Mouse (Mus musculus) olfactory bulb, adult 2 months (tissue): ENCODE measurements around the gene Cpm. TPM values are rescaled to one million over a fixed set of nuclear protein-coding genes. Genes with fewer than 3 reads are reported as not detected.

Source experiments
- H3K27ac ChIP-seq: fragments of 200-500 bp; 2 replicates; pipeline ENCODE4 v1.5.1; 2012; ENCODE audit warnings: low read depth, low read length; ENCODE audit not compliant: insufficient read depth
- H3K4me1 ChIP-seq: fragments of 200-500 bp; 2 replicates; pipeline ENCODE4 v1.6.1; 2012; ENCODE audit warnings: low read length; ENCODE audit not compliant: control insufficient read depth, insufficient read depth
- H3K4me3 ChIP-seq: fragments of 200-500 bp; 2 replicates; pipeline ENCODE4 v1.5.1; 2012; ENCODE audit warnings: mild to moderate bottlenecking, low read depth, low read length, moderate library complexity; ENCODE audit not compliant: insufficient read depth
- CTCF ChIP-seq: fragments of 200-500 bp; IDR thresholded peaks from 2 replicates; pipeline ENCODE4 v1.5.1; 2012; ENCODE audit warnings: low read depth, mild to moderate bottlenecking, low read length, moderate library complexity; ENCODE audit not compliant: insufficient read depth
- POLR2A ChIP-seq: fragments of 200-500 bp; IDR thresholded peaks from 2 replicates; pipeline ENCODE4 v1.6.1; 2012; ENCODE audit warnings: mild to moderate bottlenecking, low read depth, low read length, moderate library complexity; ENCODE audit not compliant: insufficient read depth
- WGBS: fragments of 180-500 bp; shearing (Covaris S2); methylation state at CpG from one replicate; pipeline ENCODE4 v1.1.7; 2018; 5-methylcytosine and 5-hydroxymethylcytosine counted together
- polyA plus RNA-seq: library from polyadenylated mRNA; stranded (reverse); fragments of >200 nt; gene quantifications from 2 replicates; pipeline ENCODE4 v1.2.4, GENCODE M21; 2012; ENCODE audit warnings: low replicate concordance; ENCODE audit not compliant: missing spikeins, insufficient read depth, insufficient read length

Cpm gene
- polyA plus RNA-seq, 1 experiment: not detected

DNA sequence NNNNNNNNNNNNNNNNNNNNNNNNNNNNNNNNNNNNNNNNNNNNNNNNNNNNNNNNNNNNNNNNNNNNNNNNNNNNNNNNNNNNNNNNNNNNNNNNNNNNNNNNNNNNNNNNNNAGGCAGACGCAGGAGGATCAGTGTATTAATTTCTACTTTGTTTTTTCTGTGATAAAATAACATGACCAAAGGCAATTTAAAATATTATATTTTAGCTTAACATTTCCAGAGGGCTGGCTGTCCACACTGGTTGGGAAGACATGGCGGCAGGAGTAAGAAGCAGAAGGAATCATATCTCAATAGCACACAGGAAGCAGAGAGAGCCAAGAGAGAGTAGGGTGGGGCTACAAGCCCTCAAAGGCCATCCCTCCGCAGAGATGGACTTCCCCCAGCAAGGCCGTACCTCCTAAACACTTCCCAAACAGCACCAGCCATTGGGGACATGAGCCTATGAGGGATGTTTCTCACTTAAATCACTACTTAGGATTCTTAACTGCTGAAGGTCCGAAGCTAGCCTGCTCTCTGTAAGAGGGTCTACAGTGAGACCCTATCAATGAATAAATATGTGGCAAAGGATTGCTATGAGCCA lies 94.9 kb downstream of the Cpm start:
- Histone ChIP-seq H3K27ac (no peak overlapping the region), H3K4me1 (no peaks in the 10 kb centered on the region), H3K4me3 (no peak overlapping the region)
- no peak for TF ChIP-seq POLR2A
- TF ChIP-seq CTCF: no peak
- WGBS: 79% methylated on average over 5 of the region's 5 CpGs

DNA sequence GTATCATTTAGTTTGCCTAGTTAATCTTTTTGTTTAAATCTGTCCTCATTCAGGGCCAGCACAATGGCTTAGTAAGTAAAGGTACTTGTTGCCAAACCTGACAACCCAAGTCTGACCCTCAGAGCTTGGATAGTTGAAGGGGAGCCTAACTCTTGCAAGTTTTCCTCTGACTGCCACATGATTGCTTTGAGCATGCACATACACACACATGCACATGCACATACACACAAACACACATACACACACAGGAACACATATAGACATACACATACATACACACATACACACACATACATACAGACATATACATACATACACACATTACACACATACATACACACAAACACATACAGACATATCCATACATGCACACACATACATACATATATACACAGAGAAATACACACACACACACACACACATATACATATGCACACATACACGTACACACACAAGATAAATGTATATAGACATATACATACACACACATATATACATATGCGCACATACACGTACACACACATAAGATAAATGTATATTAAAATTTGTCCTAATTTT lies 95.6 kb downstream of the Cpm start:
- Histone ChIP-seq H3K4me3 (no peak overlapping the region), H3K27ac (no peak overlapping the region), H3K4me1 (no peaks in the 10 kb centered on the region)
- 93% methylated on average over 3 of the region's 3 CpGs for WGBS
- TF ChIP-seq CTCF: no peak

DNA sequence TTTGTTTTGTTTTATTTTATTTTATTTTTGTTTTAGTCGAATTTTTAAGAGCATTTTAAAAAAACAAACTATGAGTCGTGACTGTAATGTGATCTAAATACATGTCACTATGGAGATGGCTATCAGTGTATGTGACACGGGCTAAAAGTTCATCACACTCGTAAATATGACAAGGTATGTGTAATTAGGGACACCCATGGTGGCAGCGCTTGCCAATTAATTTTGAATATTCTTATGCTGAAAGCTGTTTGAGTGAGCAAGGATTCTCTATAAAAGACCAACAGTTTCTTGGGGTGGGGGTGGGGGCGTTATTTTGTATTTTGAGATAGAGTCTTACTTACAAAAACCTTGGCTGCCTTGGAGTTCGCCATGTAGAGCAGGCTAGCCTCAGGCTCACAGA lies 96.4 kb downstream of the Cpm start:
- H3K27ac ChIP-seq: no peak overlapping the region
- no peak overlapping the region for H3K4me3 ChIP-seq
- H3K4me1 ChIP-seq: no peaks in the 10 kb centered on the region
- WGBS: 80% methylated on average over 7 of the region's 7 CpGs
- no peak for TF ChIP-seq POLR2A
- no peak for TF ChIP-seq CTCF

- Histone ChIP-seq H3K4me1 (no peaks in the 10 kb centered on the region), H3K27ac (no peak overlapping the region), H3K4me3 (no peak overlapping the region)
- TF ChIP-seq POLR2A: no peak
- no peak for TF ChIP-seq CTCF
- WGBS: 88% methylated on average over 4 of the region's 4 CpGs
These were observed 97.0 kb downstream of the Cpm start for GRCm38 (mm10) chr10:117726350-117726749.

DNA sequence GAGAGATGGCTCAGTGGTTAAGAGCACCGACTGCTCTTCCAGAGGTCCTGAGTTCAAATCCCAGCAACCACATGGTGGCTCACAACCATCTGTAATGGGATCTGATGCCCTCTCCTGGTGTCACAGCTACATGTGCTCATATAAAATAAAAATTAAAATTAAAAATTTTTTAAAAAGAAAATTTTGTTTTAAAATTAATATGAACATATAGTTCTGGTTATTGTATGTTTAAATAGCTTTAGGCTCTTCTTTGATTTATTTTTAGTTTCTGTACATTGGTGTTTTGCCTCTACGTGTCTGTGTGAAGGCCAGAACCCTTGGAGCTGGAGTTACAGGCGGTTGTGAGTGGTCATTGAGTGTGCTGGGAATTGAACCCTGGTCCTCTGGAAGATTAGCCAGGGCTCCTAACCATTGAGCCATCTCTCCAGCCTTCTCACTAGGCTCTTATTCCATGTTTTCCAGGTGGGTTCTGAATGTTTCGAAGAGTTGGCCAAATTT lies 97.6 kb downstream of the Cpm start:
- Histone ChIP-seq H3K4me1 (no peaks in the 10 kb centered on the region), H3K4me3 (no peak overlapping the region), H3K27ac (no peak overlapping the region)
- TF ChIP-seq POLR2A (no peak), CTCF (no peak)
- 96% methylated on average over 4 of the region's 4 CpGs for WGBS

DNA sequence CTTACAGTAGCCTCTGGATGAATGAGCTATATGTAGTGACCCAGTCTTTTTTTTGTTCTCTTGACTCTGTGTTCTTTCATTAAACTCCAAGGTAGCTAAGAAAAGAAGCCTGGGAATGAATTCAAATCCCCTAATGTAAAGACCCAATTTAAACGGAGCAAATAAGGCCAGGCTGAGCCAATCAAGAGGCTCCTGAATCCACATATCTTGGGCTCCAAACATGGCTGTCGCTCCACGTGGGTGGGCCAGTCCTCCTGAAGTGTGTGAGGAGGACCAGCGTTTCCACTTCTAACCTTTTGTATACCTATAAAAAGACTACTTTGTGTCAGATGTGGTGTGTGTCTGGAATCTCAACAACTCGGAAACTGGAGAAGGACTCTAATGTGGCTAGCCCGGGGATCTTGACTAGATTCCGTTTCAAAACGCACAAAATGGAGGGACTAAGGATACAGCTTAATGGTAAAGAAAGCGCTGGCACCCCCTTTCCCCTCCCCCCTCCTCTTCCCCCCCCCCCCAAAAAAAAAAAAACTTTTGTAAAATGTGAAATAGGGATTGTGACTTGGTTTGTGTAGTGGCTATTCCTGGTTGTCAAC lies 98.3 kb downstream of the Cpm start:
- Histone ChIP-seq H3K27ac (no peak overlapping the region), H3K4me1 (no peaks in the 10 kb centered on the region), H3K4me3 (no peak overlapping the region)
- WGBS: 70% methylated on average over 9 of the region's 9 CpGs
- TF ChIP-seq POLR2A: no peak
- TF ChIP-seq CTCF: no peak

- no peak for TF ChIP-seq POLR2A
- no peak for TF ChIP-seq CTCF
- Histone ChIP-seq H3K4me1 (no peaks in the 10 kb centered on the region), H3K4me3 (no peak overlapping the region), H3K27ac (no peak overlapping the region)
- 89% methylated on average over 5 of the region's 5 CpGs for WGBS
These were observed 99.3 kb downstream of the Cpm start for GRCm38 (mm10) chr10:117728574-117728973.

- Histone ChIP-seq H3K4me1 (no peaks in the 10 kb centered on the region), H3K27ac (no peak overlapping the region), H3K4me3 (no peak overlapping the region)
- no peak for TF ChIP-seq POLR2A
- no peak for TF ChIP-seq CTCF
- WGBS: 81% methylated on average over 11 of the region's 11 CpGs
These were observed 100.0 kb downstream of the Cpm start for GRCm38 (mm10) chr10:117729139-117729814.

GRCm38 (mm10) chr10:117730140-117730539 lies 100.8 kb downstream of the Cpm start:
- TF ChIP-seq POLR2A (no peak), CTCF (no peak)
- 92% methylated on average over 7 of the region's 7 CpGs for WGBS
- H3K4me1 ChIP-seq: no peaks in the 10 kb centered on the region
- no peak overlapping the region for H3K4me3 ChIP-seq
- H3K27ac ChIP-seq: no peak overlapping the region
